Mouse (Mus musculus) gastrocnemius, adult 18-20 months (tissue): ENCODE measurements around the gene Fkbp5. TPM values are rescaled to one million over a fixed set of nuclear protein-coding genes. Genes with fewer than 3 reads are reported as not detected.
A peak's percentile ranks its signal among the peaks of the same experiment; 100 is the strongest.

Experiments
- DNase-seq: peaks from one replicate; pipeline ENCODE4 v3.0.0; 2021; ENCODE audit warnings: low spot score
- total RNA-seq, 2 experiments: library from RNA; stranded (reverse); gene quantifications; 2 replicates each; pipeline ENCODE4 v1.2.3; 2021

Fkbp5 gene
- total RNA-seq, 2 experiments from 2014 or later, result 54.0 to 92.7 TPM

DNA sequence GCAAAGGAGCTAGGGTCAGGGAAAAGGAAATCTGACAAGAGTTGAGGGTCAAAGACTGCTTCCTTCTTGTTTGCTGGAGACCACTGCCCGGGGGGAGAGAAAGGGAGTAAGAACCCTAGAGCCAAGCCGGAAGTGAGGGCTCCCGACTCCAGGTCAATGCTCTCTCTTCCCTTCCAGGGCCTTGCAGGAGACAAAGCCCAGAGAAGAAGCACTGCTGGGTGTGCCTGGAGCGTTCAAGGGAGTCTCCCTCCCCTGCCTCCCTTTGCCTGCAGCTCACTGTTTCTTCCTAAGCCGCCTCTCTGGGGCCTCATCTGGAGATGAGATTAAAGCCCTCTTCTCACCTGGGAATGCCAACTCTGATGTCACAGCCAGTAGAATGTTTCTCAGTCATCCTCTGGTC lies 10.4 kb downstream of the Fkbp5 start:
- no peak for DNase-seq

DNA sequence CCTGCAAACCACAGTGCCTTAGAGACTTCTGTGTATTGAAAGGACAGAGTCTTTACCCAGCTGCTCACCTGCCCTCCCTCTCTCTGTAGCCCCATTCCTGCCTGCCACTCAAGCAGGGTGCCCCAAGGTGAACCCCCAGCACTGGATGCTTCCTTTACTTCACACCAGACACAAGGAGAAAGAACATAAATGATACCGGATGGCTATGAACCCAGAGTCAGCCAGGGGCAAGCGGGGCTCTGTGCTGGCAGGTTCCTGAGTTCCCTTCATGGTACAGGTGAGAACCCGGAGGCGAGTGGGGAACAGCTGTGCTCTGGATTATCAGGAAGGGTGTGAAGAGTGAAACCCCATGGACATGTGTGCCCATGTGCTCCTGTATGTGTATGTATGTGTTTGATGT lies 11.7 kb downstream of the Fkbp5 start:
- no peak for DNase-seq

DNA sequence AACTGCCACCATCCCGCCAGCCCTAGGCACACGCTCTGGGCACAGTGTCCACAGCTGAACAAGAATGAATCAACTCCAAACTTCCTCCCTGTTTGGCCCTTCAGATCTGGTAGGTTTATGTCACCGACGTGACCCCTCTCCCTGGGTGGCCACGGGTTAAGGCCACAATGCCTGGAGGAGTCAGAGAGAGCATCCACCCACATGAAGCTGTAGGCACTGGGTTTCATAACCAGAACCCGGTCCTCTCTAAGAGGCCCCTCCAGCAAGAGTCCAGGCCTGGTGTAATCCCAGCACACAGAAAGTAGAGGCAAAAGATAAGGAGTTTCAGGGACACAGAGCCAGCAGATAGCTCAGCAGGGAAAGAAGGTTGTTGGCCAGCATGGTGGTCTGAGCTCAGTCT lies 13.1 kb downstream of the Fkbp5 start:
- no peak for DNase-seq

DNA sequence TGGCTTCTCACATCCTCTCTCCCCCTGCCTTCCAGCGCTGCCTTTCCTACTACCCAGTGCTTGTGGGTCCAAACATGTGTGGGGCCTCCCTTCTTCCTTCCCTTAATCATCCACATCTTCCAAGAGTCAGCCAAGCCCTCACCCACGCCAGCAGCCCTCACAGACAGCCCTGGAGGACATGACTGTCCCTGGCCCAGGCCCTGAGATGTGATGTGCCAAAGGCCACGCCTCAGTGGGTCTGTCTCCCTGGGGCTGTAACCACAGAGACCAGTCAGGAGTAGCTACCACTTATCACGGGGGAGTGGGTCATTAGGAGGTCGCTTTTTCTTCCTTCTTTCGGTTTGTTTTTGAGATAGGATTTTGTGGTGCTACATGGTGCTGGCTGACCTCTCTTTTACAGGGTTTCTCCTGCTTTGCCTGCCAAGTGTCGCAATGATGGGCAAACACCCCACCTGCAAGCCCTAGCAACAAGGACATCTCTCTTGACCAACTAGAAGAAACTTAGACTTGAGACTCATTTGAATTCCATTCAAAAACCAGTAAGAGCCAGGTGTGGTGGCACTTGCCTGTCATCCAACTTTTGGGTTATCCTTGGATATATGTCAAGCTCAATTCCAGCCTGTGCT lies 15.0 kb downstream of the Fkbp5 start:
- peak; percentile 75 for DNase-seq

DNA sequence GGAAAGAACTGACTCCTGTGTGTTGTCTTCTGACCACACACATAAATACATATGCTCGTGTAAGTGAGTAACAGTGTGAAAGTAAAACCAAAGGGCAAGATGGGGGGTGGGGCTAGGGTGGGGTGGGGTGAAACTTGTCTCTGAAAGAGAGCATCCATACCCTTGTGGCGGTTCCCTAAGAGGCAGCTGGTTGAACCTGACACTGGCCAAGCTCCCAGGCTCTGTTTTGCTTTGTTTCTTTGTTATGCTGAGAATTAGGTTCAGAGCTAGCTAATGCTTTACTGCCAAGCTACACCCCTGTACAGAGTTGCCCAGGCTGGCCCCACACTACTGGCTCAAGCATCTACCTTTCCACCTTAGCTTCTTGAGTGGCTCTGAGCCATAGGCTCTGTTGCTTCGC lies 16.9 kb downstream of the Fkbp5 start:
- no peak for DNase-seq

DNA sequence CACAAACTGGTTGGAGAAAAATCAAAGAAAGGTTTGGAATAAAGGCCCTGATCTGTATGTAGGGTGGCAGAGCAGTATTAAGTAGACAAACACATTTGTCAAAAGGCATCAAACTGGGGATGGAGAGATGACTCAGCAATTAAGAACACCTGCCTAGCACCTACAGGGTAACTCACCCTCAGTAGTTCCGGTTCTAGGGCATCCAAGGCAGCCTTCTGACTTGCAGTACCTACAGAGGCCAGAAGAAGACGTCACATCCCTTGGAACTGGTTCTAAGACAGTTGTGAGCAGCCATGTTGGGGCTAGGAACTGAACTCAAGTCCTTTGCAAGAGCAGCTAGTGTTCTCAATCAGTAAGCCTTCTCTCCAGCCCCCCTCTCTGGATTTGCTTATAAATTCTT lies 18.1 kb downstream of the Fkbp5 start:
- no peak for DNase-seq

DNA sequence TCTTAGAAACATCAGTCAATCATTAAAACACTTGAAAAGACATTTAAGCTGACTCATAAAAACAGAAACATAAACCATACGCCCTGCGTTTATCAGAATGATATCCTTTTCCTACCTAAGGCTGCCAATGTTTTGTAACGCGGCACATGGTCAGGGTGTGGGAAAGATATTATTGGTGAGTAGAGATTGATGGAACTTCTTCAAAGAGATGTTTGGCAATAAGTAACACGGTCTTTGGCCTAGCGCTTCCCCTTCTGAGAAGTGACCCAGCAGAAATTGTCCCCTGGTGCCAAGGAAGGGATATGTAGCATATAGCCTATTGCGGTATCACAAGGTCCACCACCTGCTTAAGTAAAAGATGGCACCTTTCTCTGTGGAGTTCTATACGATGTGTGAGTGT lies 21.5 kb downstream of the Fkbp5 start:
- DNase-seq, result no peak

DNA sequence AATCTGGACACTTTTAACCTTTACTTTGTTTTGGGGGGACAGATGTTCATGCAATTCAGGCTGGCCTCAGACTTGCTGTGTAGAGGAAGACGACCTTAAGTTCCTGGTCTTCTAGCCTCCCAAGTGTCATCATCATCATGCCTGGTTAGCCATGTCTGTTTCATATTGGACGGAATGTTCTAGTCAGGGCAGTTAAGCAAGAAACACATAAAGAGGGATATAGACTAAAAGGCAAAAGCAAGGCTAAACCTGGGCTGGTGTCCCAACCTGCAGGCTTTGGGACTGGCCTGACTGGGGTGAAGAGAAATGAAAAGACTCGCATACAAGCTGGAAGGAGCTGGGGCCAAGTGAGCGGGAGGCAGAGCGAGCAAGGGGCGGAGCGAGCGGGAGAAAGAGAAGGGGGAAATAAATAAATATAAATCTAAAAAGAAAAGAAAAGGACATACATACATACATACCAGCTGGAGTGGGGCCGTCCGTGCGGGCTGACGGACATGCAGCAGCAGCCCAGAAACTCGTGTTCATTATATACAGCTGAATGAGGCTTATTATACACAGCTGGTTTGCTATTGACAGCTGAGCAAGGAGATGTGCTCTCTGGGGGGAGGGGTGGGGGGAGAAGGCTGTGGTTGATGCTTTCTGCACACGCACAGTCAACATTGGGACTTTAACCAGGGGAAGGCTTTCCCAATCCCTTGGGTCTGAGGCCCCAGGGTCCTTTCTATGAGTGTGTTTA lies 26.1 kb downstream of the Fkbp5 start:
- DNase-seq, result no peak

DNA sequence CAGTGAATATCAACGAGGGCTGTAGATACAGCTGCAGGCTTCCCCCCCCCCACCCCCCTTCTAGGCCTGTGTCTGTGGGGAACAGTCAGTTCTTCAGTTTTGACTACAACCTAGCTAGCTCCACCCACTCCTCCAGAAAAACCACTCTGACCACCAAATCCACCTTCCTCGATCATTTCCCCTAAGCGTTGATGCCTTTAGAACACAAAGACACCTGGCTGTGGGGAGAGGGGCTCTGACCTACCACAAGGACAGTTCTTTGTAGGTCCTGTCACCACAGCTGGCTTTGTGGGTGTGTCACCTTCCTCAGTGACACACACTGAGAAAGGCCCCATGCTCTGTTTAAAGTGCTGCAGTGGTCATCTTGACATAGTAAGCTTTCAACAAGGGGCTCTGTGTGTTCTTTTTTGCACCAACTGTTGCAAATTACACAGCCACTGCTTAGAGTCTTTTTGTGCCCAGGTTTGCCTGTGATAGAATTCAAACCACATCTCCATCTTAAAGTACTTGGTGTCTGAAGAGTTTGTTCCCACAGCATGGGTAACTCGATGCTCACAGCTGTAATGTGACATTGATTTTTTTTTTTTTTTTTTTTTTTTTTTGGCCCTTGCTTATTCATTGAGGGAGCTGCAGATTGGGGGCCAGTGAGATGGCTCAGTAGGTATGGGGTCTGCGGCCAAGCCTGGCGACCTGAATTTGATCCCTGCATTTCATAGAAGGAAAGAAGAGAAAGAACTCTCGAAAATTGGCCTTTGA lies 28.9 kb downstream of the Fkbp5 start:
- no peak for DNase-seq

DNA sequence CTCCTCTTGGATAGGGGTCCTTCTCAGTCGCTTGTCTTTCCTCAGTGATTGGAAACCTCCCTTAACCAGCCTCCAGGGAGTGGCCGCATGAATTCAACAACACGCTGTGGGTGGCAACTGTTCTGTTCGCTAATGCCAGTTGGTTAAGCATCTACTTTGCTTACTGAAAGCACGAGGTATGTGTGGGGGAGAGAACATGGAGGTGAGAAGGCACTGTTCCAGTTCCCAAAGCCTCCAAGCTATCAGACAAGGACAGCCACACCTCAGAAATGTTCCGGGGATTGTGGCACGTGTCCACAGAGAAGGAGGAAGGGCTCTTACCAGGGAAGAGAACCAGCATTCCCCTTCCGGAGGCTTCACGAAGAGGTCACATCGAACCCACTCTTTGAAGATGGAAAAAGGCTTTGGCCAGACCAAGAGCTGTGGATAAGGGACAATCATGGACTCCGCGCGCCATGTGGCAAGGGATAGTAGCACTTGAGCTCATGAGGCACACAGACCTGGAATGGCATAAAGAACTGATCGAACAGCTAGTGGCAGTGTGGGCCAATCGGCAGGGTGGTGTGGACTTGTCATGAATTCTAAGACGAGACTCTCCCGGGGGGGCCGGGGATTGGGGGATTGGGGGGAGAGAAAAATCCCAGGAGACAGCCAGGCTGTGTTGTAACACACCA lies 29.6 kb downstream of the Fkbp5 start:
- DNase-seq, result no peak

DNA sequence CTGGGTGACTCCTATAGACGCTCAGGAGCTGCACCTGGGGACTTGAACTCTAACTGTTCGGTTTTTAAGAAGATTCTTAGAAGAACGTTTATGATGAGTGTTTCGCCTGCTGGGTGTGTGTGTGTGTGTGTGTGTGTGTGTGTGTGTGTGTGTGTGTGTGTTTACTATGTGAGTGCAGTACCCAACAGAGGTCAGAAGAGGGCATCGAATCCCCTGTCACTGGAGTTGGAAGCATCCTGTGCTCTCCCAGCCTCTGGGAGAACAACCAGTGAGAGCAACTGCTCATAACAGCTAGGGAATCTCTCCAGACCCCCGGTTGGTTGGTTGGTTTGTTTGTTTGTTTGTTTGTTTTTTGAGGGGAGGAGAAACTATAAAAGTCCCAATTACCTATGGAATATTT lies 30.6 kb downstream of the Fkbp5 start:
- DNase-seq, result no peak

DNA sequence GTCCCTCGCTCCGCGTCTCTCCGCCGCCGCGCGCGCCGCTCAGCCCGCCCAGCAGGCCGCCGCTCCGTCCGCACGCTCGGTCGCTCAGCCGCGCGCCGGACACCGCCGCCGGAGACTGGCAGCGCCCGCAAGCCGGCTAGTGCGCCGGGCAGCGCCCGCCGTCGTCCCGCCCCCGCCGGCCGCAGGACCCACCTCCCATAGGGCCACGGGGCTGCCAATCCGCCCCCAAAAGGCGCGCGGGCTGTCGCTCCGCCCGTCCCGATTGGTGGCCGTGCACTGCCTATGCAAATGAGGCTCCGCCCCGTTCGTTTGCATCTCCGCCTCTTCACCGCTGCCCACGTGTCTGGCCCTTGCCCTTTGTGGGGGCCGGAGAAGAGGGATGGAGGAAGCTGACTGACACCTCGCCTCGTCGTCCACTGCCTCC lies 31.3 kb downstream of the Fkbp5 start:
- peak; percentile 99 for DNase-seq

DNA sequence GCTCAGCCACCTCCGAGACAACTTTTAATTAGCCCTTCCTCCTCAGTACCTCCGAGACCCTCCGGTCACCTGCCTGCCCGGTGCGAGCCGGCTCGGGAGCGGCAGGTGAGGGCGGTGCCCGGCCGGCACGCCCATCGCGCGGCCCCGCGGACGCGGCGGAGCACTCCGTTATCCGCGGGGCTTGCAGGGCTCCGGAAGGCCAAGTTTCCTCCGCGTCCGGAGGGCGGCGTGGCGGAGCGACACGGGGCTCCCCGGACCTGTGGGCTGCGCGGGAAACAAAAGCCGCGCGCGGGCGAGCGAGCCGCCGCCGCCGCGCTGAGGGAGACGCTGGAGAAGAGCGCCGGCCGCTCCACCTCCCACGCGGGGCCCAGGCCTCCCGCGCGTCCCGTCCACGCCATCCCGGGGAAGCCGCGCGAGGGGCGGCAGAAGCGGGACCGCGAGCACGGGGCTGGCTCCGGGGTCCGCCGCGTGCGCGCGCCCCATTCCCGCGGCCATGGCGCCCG lies 31.8 kb downstream of the Fkbp5 start:
- peak; percentile 51 for DNase-seq

DNA sequence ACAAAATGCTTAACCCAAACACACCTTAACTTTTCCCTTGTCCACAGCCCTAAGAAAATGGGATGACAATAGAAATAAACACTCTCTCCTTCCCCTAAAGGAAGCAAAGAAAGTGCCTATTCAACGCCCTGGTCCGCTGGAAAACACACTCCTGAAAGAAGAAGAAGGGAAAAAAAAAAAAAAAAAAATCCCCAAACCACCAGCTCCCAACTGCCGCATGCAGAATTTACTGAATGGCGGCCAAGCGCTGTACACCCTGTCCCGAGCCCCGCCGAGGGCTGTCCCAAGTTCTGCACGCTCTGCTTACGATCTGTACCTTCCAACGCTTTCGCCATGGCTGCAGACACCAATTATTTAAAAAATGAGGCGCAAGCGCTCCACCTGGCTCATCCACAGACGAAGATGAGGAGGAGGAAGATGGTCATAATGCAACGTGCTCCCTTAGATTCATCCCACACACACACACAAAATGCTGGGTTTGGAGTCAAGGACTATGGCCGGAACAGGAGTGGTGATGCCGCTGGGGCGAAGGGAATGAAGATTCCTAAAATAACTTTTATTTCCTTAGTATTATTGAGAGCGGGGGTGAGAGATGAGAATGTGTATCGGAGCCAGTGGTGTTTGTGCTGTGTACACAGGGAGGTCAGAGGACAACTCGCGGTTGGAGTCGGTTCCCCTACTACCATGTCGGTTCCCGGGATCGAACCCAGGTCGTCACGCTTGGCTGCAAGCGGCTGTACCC lies 32.5 kb downstream of the Fkbp5 start:
- DNase-seq, result peak; percentile 70

DNA sequence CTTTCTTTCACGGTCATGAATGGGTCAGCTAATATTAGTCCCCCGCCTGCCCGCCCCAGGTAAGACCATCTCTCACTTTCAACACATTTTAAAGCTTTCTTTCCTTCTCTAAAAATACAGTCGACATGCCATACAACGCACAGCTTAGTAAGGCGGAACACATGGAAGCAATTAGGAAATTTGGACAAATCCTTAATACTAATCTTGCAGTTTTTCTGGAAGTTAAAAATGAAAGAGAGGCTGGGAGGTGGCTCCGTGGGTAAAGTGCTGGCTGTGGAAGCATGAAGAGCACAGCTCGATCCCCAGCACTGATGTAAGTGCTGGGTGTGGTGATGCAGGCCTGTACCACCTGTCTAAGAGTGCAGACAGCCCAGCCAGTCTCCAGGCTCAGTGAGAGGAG lies 39.9 kb downstream of the Fkbp5 start:
- DNase-seq, result no peak

DNA sequence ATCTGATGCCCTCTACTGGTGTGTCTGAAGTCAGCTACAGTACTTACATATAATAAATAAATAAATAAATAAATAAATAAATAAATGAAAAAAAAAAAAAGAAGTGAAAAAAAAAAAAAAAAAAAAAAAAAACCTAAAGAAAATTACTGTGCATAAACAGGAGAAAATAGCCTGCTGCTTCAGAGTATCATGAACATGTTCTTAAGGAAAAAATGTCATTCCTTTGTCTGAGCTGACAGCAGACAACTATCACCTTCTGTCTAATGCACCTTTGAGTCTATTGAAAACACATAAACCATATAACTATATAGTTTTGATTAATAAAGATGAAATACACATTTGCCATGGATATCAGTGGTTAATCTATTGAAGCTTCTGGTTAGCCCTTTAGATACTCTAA lies 40.9 kb downstream of the Fkbp5 start:
- DNase-seq, result no peak

DNA sequence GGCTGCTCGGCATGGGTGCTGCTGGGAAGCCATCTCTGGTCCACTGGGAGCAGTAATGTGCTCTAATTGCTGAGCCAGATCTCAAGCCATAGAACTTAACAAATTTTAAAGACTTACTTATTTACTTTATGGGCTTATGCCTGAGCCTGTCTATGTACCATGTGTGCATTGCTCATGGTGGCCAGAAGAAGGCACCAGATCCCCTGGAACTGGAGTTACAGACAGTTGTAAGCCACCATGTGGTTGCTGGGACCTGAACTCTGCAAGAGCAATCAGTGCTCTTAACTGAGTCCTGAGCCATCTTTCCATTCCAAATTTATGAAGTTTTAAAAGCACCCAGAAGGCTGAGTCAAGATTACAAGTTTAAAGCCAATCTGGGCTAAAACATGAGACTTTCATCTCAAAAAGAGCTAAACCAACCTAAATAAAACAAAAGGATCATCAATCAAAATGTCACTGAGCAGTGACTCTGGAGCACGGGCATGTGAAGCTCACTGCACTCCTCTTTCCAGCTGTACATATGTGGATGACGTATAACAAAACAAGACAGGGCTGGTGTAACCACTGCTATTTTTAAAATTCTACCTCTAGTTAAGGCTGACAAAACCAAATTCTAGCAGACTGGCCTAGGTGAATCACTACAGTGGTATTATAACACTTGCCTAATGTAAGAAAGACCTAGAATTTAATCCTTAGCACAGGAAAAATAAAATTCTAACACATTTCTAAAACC lies 41.6 kb downstream of the Fkbp5 start:
- DNase-seq, result no peak

DNA sequence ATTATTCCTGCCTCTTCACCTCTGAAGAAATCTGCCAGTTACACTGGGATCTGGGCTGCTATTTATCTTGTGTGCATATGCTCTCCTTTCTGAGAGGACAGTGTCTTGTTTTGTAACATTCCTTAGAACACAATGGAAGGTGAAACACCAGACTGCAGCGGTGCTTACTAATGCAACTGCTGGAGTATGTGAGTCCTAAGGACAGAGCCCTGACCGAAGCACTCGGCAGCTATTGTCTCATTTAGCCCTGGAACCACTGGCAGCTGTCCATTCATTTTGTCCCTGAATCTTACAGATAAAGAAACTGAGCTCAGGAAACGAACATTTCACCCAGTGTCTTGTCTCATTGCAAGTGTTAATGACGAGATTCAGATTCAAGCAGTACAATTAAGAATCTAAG lies 44.6 kb downstream of the Fkbp5 start:
- no peak for DNase-seq

DNA sequence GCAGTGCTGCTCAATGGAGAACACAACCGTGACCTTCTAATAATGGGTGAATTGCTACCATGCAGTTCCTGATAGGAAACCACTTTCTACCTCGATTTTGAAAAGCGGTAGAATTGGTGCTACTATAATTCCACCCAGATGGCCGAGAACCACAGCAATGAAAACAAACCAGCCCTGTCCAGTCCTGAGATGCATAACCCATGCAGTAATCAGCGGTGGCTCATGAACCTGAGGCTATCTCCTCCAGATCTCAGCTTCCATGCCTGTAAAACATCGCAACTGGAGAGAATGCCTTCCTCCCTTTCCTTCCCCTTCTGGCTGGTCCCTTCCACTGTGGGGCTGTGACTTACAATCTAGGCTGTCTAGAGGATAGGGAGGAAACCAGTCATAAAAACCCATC lies 46.5 kb downstream of the Fkbp5 start:
- DNase-seq, result no peak

DNA sequence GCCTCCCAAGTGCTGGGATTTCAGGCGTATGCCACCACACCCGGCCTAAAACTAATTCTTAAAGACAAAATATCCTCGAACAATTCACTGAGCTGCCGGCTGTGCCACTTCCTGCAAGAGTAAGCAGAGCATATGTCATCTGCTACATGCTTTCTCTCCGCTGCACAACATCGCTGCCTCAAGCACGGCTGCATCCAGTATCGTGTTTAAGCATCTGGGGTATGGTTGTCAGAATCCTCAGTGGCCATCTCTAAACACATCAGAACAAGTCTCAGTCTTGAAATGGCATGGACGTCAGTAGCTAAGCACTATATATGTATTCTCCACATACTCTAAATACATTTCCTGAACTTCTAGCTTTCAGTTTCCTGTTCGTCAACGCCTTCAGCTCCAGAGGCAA lies 49.6 kb downstream of the Fkbp5 start:
- DNase-seq, result no peak

DNA sequence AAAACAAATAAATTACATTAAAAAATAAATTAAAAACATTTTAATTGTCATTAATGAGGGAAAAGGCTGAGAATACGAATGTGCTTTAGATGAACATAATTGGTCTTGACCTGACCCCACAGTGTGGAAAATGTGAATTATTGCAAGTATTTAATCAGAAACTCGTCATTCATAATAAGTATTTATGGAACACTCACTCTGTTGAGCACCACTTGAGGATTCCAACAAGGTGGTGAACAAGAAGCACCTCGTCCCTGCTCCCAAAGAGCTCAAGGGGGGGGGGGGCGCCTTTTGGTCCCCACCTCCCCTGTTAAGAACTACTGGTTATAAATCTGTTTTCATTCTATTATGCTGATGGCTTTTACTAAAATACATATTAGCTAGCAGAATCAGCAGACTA lies 51.4 kb downstream of the Fkbp5 start:
- no peak for DNase-seq
